Mouse (Mus musculus) ES-E14 (cell line): Measurements from ENCODE around the gene Elovl5. TPM values are rescaled to one million over a fixed set of nuclear protein-coding genes. Genes with fewer than 3 reads are reported as not detected.

Source experiments
- DNase-seq: peaks from one replicate; pipeline ENCODE4 v3.0.0-alpha.2; 2013; ENCODE audit warnings: low read depth, low spot score
- H3K27ac ChIP-seq: 2 replicates; pipeline ENCODE4 v1.5.1; 2012; ENCODE audit warnings: low read depth, mild to moderate bottlenecking, low read length, moderate library complexity, mixed read lengths; ENCODE audit not compliant: poor library complexity, insufficient read depth, severe bottlenecking
- H3K36me3 ChIP-seq: 2 replicates; pipeline ENCODE4 v1.6.1; 2012; ENCODE audit warnings: mild to moderate bottlenecking, low read length, moderate library complexity, mixed read lengths; ENCODE audit not compliant: control insufficient read depth, poor library complexity, insufficient read depth, severe bottlenecking
- H3K4me1 ChIP-seq, 2 experiments: fragments of 150-350 bp in 1 of 2; sonication (generic) in 1 of 2; 2 replicates each; pipeline ENCODE4 v1.6.1; 2012; ENCODE audit warnings: low read length in 2 of 2, mild to moderate bottlenecking in 1 of 2, mixed read lengths in 1 of 2; ENCODE audit not compliant: control insufficient read depth in 2 of 2, insufficient read depth in 2 of 2, poor library complexity in 1 of 2
- H3K4me3 ChIP-seq, 2 experiments: fragments of 150-350 bp in 1 of 2; sonication (generic) in 1 of 2; 2 replicates each; pipeline ENCODE4 v1.5.1; 2012; ENCODE audit warnings: low read length in 2 of 2, low read depth in 1 of 2, mild to moderate bottlenecking in 1 of 2, mixed read lengths in 1 of 2; ENCODE audit not compliant: insufficient read depth in 1 of 2, poor library complexity in 1 of 2, severe bottlenecking in 1 of 2
- H3K9ac ChIP-seq: 2 replicates; pipeline ENCODE4 v1.6.1; 2012; ENCODE audit warnings: low read depth, mild to moderate bottlenecking, low read length, mixed read lengths; ENCODE audit not compliant: poor library complexity, insufficient read depth, severe bottlenecking
- H3K9me3 ChIP-seq: fragments of 150-350 bp; sonication (generic); 2 replicates; pipeline ENCODE4 v1.6.1; 2012; ENCODE audit warnings: low read depth, mild to moderate bottlenecking, low read length; ENCODE audit not compliant: control insufficient read depth, insufficient read depth
- CHD2 ChIP-seq: IDR thresholded peaks from 2 replicates; pipeline ENCODE4 v1.6.1; 2014; ENCODE audit warnings: mild to moderate bottlenecking, low read depth, low read length, inconsistent platforms
- HCFC1 ChIP-seq: IDR thresholded peaks from 2 replicates; pipeline ENCODE4 v1.6.1; 2012; ENCODE audit warnings: low read length, inconsistent platforms, borderline replicate concordance; ENCODE audit not compliant: insufficient read depth
- MAFK ChIP-seq: IDR thresholded peaks from 2 replicates; pipeline ENCODE4 v1.6.1; 2014; ENCODE audit warnings: mild to moderate bottlenecking, low read depth, low read length, inconsistent platforms; ENCODE audit not compliant: insufficient read depth
- ZC3H11A ChIP-seq: IDR thresholded peaks from 2 replicates; pipeline ENCODE4 v1.6.1; 2012; ENCODE audit warnings: low read depth, mild to moderate bottlenecking, inconsistent platforms, low read length, borderline replicate concordance
- ZNF384 ChIP-seq: IDR thresholded peaks from 2 replicates; pipeline ENCODE4 v1.6.1; 2012; ENCODE audit warnings: low read depth, low read length, inconsistent platforms
- in situ Hi-C, 2 experiments: fragments of 600-800 bp; cut with MboI; formaldehyde crosslinking; loops; one replicate each; pipeline ENCODE4 v1.15.1; 2025; ENCODE audit warnings: low sequenced_read_pairs in 2 of 2, inconsistent platforms in 1 of 2; ENCODE audit not compliant: unreplicated experiment in 2 of 2
- total RNA-seq: library from RNA; depleted of rRNA; stranded (reverse); fragments of 300-350 nt; gene quantifications from 2 replicates; pipeline ENCODE4 v1.2.3, GENCODE M21; 2012

The Elovl5 gene
- total RNA-seq, 1 experiment: 118 TPM

DNA sequence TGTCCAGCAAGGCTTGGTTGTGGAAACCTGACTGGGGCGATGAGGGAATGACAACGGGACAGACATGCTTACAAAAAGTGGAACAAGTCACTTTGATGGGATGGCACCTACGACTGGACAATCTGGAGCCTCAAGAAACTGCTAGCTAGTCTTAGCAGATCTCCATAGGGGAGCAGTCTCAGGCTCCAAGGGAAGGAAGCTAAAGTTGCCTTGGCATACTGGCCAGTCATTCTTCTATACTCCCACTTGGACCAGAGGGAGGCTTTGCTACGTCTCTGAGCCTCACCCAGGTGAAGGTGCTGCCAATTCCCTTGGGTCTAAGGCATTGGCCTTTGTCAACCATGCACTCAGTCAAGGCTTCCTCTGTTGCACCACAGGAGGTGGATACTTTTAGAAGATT lies 2.5 kb upstream of the Elovl5 start:
- TF ChIP-seq HCFC1: no peak
- TF ChIP-seq CHD2: no peak
- TF ChIP-seq ZC3H11A: no peak
- no peak for TF ChIP-seq MAFK
- no peak for TF ChIP-seq ZNF384
- H3K4me1 ChIP-seq: peaks cover 0 to 7% of the 10 kb centered on the region in 2 experiments; a peak in 2 of 4 replicates
- in situ Hi-C loops: no loop called here

DNA sequence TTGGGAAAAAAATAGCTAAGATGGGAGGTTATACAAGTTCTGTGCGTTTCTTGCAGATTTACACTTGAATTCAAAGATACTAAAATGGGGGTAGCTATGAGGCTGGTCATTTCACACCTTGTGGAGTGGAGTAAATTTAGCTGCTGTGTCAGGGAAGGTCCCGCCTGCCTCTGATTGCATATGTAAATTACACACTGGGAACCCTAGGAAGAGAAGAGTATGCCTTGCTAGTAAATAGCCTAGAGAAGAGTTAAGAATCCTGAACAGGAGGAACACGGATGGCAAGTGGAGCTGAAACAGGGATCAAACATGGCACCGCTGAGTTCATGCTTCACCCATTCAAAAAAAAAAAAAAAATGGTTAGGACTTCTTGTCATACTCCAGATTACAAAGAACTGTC lies 1.4 kb upstream of the Elovl5 start:
- in situ Hi-C loops: no loop called here
- H3K27ac ChIP-seq: no peak overlapping the region
- peaks cover 0 to 3% of the 10 kb centered on the region in 2 experiments; a peak in 2 of 4 replicates for H3K4me1 ChIP-seq
- no peak overlapping the region for H3K9ac ChIP-seq
- DNase-seq: no peak
- no peaks in the 10 kb centered on the region for H3K9me3 ChIP-seq
- TF ChIP-seq CHD2 (no peak), ZC3H11A (no peak), ZNF384 (no peak), MAFK (no peak), HCFC1 (no peak)
- peaks cover 2% of the 10 kb centered on the region; the same call in 1 of the 2 replicates for H3K36me3 ChIP-seq
- no peak overlapping the region for H3K4me3 ChIP-seq

More for the DNA sequence above, 2.5 kb upstream of the Elovl5 start:
- H3K4me3 ChIP-seq: no peak overlapping the region
- H3K9ac ChIP-seq: no peak overlapping the region
- H3K36me3 ChIP-seq: peaks cover 2% of the 10 kb centered on the region; the same call in 1 of the 2 replicates
- H3K9me3 ChIP-seq: no peaks in the 10 kb centered on the region
- no peak for DNase-seq
- H3K27ac ChIP-seq: no peak overlapping the region

DNA sequence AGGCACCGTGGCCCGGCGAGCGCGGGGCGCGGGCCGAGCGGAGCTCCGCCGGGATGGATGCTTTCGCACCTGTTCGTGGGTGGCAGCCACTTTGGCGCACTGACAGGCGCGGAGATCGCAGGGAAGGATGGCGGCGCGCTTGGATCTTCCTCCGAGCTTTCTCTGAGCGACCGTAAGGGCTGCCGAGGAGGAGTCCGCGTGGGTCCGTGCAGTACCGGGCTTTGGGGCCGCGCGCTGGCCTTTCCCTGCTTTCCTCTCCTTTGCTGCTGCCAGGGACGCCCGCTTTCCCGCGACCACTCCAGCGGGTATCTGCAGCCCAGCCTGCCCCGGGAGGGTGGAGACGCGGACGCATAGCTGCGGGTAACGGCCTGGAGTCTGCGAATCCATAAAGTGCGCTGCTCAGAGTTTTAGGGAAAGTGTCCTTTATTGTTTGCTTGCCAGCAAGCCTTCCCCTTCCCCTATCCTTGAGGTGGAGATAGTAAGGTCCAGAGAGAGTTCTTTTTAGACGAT lies 513 bp downstream of the Elovl5 start:
- in situ Hi-C loops: no loop called here
- TF ChIP-seq MAFK: no peak
- TF ChIP-seq ZC3H11A: no peak
- no peak for TF ChIP-seq CHD2
- TF ChIP-seq ZNF384: no peak
- no peak; the same call in 1 of the 2 replicates for TF ChIP-seq HCFC1
- Histone ChIP-seq H3K9ac (peak overlapping the region; percentile 82), H3K4me1 (peaks cover 0 to 3% of the 10 kb centered on the region in 2 experiments; a peak in 2 of 4 replicates), H3K36me3 (peaks cover 2% of the 10 kb centered on the region; the same call in 1 of the 2 replicates), H3K4me3 (peak overlapping the region; percentile 76 to 94), H3K27ac (no peak overlapping the region), H3K9me3 (no peaks in the 10 kb centered on the region)
- DNase-seq: no peak

DNA sequence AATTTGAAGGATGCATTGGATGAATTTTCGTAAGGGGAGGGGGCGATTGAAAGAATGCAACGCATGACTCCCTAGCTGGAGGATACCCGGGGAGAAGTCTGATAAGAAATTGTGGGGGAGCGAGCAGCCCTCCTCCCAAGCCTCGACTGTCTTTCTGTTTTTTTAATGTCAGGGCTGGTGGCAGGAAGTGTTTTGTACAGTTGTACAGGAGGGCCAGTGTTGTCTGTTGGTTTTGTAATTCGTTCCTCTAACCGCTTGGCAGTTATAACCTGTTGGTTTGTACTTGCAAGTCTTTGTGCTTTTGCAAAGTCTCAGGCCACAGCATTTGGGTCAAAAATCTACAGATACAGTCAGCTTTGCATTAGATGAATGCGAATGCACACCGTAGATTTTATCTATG lies 1.0 kb downstream of the Elovl5 start:
- H3K9ac ChIP-seq: peak overlapping the region; percentile 82
- TF ChIP-seq ZC3H11A (no peak), HCFC1 (no peak)
- H3K4me1 ChIP-seq: peaks cover 0 to 3% of the 10 kb centered on the region in 2 experiments; a peak in 2 of 4 replicates
- H3K36me3 ChIP-seq: peaks cover 2% of the 10 kb centered on the region; the same call in 1 of the 2 replicates
- in situ Hi-C loops: no loop called here
- no peaks in the 10 kb centered on the region for H3K9me3 ChIP-seq
- peak overlapping the region; percentile 76 to 94 for H3K4me3 ChIP-seq
- no peak overlapping the region for H3K27ac ChIP-seq
- no peak for DNase-seq
